Mouse (Mus musculus) cortical plate, adult 2 months (tissue): ENCODE results near the gene Emid1.

Source experiments
- CTCF ChIP-seq: fragments of 200-500 bp; IDR thresholded peaks from 2 replicates; pipeline ENCODE4 v1.5.1; 2011; ENCODE audit warnings: mild to moderate bottlenecking, control low read depth, low read length; ENCODE audit not compliant: insufficient read depth; ENCODE audit errors: extremely low read depth
- POLR2A ChIP-seq: fragments of 200-500 bp; IDR thresholded peaks from 2 replicates; pipeline ENCODE4 v1.6.1; 2011; ENCODE audit warnings: mild to moderate bottlenecking, low read length, control low read depth; ENCODE audit not compliant: insufficient read depth; ENCODE audit errors: extremely low read depth

- TF ChIP-seq POLR2A (no peak), CTCF (no peak)
Measured at GRCm38 (mm10) chr11:5061413-5062139, 90.5 kb downstream of the Emid1 start.
